Mouse (Mus musculus): ENCODE measurements around the gene Stt3b.

Stt3b gene

GRCm38 (mm10) chr9:115215830-115216701 is 94.2 kb downstream of the Stt3b start:
- peak; percentile 84 for DNase-seq (ENCODE audit: low read depth, low spot score)

- DNase-seq (ENCODE audit: low read depth, low spot score) = peak; percentile 64
Measured at GRCm38 (mm10) chr9:115214572-115215571, 95.3 kb downstream of the Stt3b start.

GRCm38 (mm10) chr9:115213755-115214264 is 96.4 kb downstream of the Stt3b start:
- peak; percentile 57 for DNase-seq (ENCODE audit: low read depth, low spot score)

- DNase-seq (ENCODE audit: low read depth, low spot score) = no peak
Measured at GRCm38 (mm10) chr9:115210535-115210934, 99.7 kb downstream of the Stt3b start.

- DNase-seq (ENCODE audit: low read depth, low spot score) = no peak
Measured at GRCm38 (mm10) chr9:115209737-115210136, 100.5 kb downstream of the Stt3b start.

GRCm38 (mm10) chr9:115206219-115206618 is 104.0 kb downstream of the Stt3b start:
- DNase-seq (ENCODE audit: low read depth, low spot score) = no peak

- DNase-seq (ENCODE audit: low read depth, low spot score) = peak; percentile 67
Measured at GRCm38 (mm10) chr9:115205491-115205890, 104.7 kb downstream of the Stt3b start.

- no peak for DNase-seq (ENCODE audit: low read depth, low spot score)
Measured at GRCm38 (mm10) chr9:115203136-115203535, 107.1 kb downstream of the Stt3b start.

GRCm38 (mm10) chr9:115201264-115201663 is 109.0 kb downstream of the Stt3b start:
- no peak for DNase-seq (ENCODE audit: low read depth, low spot score)

- no peak for DNase-seq (ENCODE audit: low read depth, low spot score)
Measured at GRCm38 (mm10) chr9:115200166-115200862, 109.9 kb downstream of the Stt3b start.

- no peak for DNase-seq (ENCODE audit: low read depth, low spot score)
Measured at GRCm38 (mm10) chr9:115197082-115197481, 113.1 kb downstream of the Stt3b start.

GRCm38 (mm10) chr9:115192890-115193289 is 117.3 kb downstream of the Stt3b start:
- peak; percentile 67 for DNase-seq (ENCODE audit: low read depth, low spot score)
